Mouse (Mus musculus): ENCODE measurements at regions not wholly inside any gene's neighbourhood (a gene's known extent, or its start where the extent isn't known, plus 50 kb on each side); places are given as distances from the start of the nearest gene placed in this dataset.
"Not testable (repeated sequence)": the region's sequence is repeated elsewhere in the genome, so short reads cannot be mapped to it uniquely, and the experiment has no call there.

- no peak for DNase-seq (ENCODE audit: low spot score in 2 of 2)
Measured at GRCm38 (mm10) chr7:113010150-113010549, 56.4 kb downstream of the Rassf10 start.

- no peak for DNase-seq (ENCODE audit: low spot score in 2 of 2)
Measured at GRCm38 (mm10) chr7:113017092-113017755, 63.5 kb downstream of the Rassf10 start.

GRCm38 (mm10) chr7:113021412-113021811 is 67.7 kb downstream of the Rassf10 start:
- DNase-seq (ENCODE audit: low spot score in 2 of 2): no peak

- DNase-seq (ENCODE audit: low spot score in 2 of 2): no peak
Measured at GRCm38 (mm10) chr7:113022516-113022915, 68.8 kb downstream of the Rassf10 start.

GRCm38 (mm10) chr7:113025758-113026157 is 72.0 kb downstream of the Rassf10 start:
- no peak for DNase-seq (ENCODE audit: low spot score in 2 of 2)

- no peak for DNase-seq (ENCODE audit: low spot score in 2 of 2)
Measured at GRCm38 (mm10) chr7:113026290-113027075, 72.7 kb downstream of the Rassf10 start.

GRCm38 (mm10) chr7:113027125-113027801 is 73.5 kb downstream of the Rassf10 start:
- DNase-seq (ENCODE audit: low spot score in 2 of 2): no peak

GRCm38 (mm10) chr7:113030053-113030752 is 76.4 kb downstream of the Rassf10 start:
- no peak for DNase-seq (ENCODE audit: low spot score in 2 of 2)

GRCm38 (mm10) chr7:113035751-113036150 is 82.0 kb downstream of the Rassf10 start:
- no peak for DNase-seq (ENCODE audit: low spot score in 2 of 2)

- DNase-seq (ENCODE audit: low spot score in 2 of 2): no peak
Measured at GRCm38 (mm10) chr7:113037825-113038613, 84.3 kb downstream of the Rassf10 start.

- DNase-seq (ENCODE audit: low spot score in 2 of 2): no peak
Measured at GRCm38 (mm10) chr7:113038906-113039671, 85.3 kb downstream of the Rassf10 start.

- DNase-seq (ENCODE audit: low spot score in 2 of 2): not testable (repeated sequence)
Measured at GRCm38 (mm10) chr7:113045613-113046159, 91.9 kb downstream of the Rassf10 start.

GRCm38 (mm10) chr7:113046406-113046805 is 92.6 kb downstream of the Rassf10 start:
- DNase-seq (ENCODE audit: low spot score in 2 of 2): no peak

GRCm38 (mm10) chr7:113047583-113047982 is 93.8 kb downstream of the Rassf10 start:
- DNase-seq (ENCODE audit: low spot score in 2 of 2): no peak

- no peak for DNase-seq (ENCODE audit: low spot score in 2 of 2)
Measured at GRCm38 (mm10) chr7:113048097-113048795, 94.5 kb downstream of the Rassf10 start.

- no peak for DNase-seq (ENCODE audit: low spot score in 2 of 2)
Measured at GRCm38 (mm10) chr7:113049440-113049839, 95.7 kb downstream of the Rassf10 start.

- DNase-seq (ENCODE audit: low spot score in 2 of 2): no peak
Measured at GRCm38 (mm10) chr7:113052952-113053351, 99.2 kb downstream of the Rassf10 start.

- no peak for DNase-seq (ENCODE audit: low spot score in 2 of 2)
Measured at GRCm38 (mm10) chr7:113056421-113056820, 102.7 kb downstream of the Rassf10 start.
